Mouse (Mus musculus) urinary bladder, postnatal 36 days (tissue): ENCODE data around the gene Plxna2.
A peak's percentile ranks its signal among the peaks of the same experiment; 100 is the strongest.

Experiments
- DNase-seq, 2 experiments: peaks; one replicate each; pipeline ENCODE4 v3.0.0; 2022; ENCODE audit warnings: low spot score in 2 of 2, mixed read lengths in 1 of 2

Plxna2 gene

DNA sequence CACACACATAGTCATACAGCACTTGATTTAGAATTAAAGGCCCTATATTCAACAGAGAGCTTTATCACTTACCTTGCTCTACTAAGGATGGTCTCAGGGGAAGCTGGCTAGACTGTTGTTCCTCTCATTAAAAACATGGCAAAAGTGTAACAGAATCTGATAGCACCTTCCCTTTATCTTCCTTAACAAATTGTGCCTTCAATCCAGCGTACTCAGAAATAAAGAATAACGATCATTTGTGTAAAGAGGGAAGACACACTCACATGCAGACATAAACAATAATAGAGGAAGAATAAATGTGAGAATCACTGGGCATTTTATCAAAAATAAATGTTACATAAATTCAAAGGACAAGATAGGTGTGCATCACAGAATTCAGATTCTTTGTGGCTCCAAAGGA, at the start of gene Plxna2:
Gene Plxna2, plus strand, starts transcription at position 301 of the 400 bp plus-strand sequence.
- DNase-seq, result no peak

DNA sequence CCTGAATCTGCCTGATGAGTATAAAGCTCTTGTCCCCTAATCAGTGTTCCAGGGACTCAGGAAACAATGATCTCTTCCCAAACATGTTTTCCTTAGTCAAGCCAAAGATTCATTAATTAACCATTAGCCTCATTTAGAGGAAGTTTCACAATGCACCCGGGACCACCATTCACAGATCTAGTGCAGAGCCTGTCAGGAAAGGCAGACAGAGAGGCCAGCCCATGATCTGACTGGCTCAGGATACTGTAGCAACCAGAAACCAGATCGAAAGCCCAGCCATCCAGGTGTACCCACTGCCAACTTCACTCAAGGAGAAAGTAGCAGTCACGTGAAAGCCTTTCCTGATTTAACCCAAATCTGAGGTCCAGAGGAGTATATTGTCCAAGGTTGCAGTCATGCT, 44.1 kb upstream of the Plxna2 start:
- DNase-seq, result no peak

DNA sequence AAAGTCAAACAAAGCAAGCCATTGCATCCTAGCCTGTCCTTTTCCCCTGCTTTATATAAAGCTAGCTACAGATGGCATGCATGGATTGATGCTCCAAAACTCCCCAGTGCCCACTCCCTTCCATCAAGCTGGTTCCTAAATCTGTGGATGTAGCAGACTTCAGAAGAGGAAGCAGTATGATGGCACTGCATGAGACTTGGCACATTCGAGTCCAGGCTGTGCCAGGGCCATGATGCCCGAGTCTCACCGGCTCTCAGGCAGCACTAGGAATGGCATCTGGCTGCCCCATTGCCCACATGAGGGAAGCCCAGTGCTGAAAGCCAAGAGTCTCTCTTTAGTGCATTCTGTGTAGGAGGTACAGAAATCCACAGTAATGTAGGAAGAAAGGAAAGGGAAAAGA, 39.7 kb upstream of the Plxna2 start:
- no peak for DNase-seq

DNA sequence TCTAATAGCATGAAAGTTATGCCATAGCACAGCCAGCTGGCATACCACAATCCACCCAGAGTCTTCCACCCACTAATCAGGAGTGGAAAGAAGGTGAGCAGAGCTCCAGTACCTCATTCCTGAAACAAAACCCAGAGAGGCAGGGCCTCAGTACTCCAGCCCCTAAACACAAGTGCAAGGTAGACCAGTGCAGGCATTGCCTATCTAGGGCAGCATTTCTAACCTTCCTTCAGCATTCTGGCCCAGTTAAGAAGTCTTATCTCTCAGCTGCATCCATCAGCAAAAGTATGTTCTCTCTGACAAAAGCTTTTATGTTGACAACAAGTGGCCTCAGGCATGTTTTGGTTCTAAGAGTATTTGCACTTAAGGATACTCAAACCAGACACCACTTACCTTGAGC, 37.5 kb upstream of the Plxna2 start:
- DNase-seq, result no peak

DNA sequence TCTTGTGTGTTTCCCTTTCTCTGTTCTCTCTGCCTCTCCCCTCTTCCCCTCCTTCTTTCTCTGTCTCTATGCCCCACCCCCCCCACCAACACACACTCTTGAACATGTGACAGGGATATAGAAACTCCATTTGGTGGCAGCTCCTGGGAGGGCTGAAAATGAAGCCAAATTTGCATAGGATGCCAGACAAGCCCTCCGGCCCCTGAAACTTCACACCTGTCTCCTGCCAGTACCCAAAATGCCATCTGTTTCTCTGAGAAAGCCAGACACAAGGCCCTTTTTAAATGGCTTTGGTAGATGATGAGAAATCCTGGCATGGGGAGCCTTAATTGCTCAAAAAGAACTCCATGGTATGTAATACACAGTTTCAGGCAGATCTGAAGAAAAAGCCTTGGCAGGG, 31.3 kb upstream of the Plxna2 start:
- DNase-seq, result no peak

DNA sequence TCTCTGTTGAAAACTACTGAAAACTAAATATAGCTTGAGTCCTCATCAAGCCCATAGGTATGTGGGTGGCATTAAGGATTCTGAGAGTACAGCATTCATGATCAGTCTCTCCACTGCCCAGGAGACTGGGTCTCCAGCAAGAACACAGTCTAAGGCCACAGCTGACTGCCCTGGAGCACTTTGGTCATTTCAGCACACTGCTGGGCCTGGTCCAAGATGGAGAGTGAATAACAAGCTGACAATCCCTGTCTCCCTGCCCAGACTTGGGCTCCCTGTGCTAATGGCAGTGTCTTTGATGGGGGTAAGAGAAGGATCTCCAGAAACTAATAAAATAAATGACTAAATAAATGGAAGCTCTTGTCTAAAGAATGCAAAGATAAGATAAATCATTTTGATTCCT, 30.5 kb upstream of the Plxna2 start:
- DNase-seq, result peak in 1 of 2 experiments; percentile 15

DNA sequence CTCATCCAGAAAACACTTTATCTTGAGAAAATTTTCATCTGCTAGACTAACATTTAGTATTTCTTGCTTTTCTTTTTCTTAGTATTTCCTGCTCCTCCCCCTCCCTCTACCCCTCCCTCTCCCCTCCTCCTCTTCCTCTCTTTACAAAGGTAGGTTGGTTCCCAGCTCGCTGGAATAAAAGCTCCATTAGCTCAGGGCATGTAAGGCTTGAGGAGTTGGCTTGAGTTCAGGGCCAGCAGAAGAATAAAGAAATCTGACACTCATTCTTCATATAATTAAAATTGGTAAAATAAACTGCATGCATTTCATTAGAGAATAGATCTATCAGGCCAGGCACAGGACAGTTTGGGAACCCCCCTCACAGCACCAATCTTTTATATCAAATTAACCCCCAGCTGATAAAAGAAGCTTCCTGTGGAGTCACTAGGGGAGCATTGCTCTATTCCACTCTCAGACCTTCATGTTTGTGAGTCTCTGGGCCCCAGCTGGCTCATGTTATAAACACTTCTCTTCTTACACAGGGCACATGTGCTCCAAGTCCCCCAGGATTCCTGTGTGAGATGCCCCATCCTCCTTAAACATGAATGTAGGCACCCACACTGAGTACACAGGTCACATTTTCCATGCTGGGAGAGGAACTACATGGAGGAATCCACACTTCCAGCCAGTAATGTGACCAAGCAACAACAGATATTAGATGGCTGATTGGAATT, 29.9 kb upstream of the Plxna2 start:
- DNase-seq, result no peak

DNA sequence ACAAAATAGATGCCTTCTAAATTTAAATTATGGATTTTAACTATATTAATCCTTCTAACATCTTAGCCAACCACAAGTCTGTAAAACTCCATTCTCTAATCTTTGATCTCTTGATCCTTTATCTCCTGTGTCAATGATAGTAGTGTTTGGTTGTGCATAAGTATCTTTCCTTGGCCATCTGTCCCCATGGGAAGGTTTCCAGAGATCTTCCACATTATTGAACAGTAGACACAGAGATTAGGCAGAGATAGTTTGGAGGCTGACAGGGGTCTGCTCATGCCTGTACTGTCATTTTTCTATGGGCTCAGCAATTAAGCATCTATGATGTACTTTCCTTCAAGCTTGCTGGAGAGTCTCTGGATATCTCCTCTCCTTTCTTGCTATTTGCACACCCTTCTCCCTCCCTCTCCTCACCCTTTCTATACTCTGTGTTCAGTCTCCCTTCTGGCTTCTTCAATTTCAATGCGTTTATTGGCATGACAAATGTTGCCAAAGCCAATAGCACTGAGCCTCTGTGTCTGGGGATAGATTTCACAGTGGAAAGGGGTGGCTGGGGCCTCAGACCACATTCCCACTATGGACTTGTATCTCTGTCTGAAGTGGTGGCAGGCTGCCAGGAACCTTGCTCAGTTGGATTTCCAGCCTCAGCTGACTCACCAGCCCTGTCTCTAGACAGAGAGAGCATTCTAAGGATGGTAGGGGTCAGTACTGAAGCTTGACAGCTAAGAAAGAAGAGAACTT, 29.1 kb upstream of the Plxna2 start:
- DNase-seq, result peak in 1 of 2 experiments; percentile 10

DNA sequence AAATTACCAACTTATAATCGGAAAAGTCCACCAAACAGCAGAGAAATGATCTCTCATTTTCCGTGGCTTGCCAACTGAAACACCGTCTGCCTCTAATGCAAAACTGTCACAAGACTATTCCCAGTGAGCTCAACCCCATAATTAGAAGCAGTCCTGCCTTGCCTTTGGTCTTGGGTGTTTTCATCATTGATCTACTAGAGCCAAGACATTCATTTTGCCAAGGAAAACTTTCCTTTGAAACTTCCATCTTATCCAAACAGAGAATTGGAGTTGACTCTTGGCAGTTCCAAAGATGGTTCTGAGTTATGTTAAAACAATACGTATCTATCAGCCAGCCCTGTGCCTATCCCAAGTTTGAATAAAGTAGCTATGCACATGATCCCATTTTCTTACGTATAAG, 24.9 kb upstream of the Plxna2 start:
- DNase-seq, result no peak

DNA sequence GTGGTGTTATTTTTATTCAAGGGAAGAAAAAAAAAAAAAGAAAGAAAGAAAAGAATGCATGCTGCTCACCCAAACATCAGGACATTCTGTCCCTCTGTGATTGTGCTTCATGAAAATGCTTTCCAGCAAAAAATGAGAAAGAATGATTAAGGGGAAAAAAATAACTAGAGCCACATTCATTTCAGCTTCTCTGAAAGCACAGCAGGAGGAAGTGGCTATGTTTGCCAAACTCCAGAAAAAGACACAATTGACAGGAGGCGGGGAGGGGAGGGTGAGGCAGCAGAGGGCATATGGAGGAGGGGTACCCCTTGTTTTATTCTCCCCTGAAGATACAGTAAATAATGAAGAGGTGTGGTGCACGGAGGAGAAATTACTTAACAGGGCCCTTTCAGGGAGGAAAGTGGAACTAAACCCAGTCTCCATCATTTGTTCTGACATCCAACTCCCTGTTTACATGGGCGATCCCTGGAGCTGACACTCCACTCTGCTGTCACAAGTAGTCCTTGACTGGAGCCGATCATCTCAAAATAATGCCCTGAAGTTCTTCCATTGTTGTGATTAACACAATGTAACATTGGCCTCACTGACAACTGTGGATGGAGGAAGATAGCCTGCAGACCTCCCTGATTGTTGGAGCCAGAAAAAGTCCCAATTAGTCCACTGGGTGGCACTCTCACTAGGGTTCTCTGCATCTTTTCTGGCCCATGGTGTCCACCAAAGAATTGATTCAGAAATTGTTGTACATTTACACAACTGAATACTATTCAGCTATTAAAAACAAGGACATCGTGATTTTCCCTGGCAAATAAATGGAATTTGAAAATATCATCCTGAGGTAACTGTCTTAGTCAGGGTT, 10.4 kb upstream of the Plxna2 start:
- no peak for DNase-seq

DNA sequence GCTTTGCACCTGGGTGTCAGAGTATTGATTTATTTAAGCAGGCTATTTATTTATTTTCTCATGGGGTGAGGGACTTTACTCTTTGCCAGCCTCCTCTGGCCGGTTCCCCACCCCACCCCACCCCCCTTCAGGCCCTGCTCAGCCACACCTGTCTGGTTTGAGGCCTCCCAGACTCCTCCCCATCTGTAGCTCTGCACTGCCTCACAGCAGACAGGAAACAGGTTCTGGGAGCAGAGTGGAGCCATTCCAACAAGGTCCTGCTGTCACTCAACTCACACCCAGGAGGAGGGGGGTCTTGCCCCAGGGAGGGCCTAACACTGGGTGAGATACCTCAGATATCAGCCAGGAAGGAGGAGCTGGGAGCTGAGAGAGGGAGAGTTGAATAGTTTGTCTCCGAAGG, 7.5 kb upstream of the Plxna2 start:
- DNase-seq, result no peak

DNA sequence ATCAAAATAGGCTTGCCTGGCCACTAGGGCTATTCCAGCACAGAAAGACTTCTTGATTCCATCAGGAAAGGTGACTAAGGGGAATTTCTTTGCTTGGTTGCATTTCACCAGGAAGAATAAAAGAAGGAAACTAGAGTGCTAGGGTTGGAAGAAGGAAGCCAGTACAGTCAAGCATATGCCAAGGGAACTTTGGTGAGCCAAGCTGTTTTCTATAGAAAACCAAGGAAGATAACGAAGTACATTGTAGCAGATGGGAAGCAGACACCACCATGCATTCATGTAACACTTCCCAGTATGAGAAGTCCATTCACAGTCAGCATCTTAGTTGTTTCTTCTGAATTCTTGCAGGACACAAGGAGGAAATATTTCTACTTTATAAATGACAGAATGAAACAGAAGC, 5.4 kb upstream of the Plxna2 start:
- no peak for DNase-seq

DNA sequence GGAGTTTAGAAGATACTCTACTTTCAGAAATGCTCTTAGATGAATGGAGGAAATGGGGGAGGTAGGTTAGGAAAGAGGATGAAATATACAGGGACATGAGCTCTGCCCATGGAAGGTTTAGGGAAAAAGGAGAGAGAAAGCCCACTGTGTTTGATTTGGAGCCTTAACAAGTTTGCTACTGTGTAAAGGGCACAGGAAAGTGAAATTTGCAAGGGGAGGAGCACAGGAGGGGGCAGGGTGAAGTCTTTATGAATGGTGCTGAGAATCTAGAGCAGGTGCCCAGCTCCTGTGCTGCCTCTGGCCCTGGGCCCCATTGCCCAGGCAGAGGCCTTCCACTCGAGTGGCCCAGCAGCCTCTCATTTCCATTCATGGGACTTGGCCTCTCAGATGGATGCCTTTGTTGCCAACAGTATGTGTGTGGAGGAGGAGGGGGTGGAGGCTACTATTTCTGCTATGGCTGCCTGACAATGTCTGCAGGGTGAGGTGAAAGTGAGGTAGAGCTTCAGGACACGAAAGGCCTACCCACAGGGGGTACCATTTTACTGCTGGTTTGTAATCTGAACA, 4.7 kb upstream of the Plxna2 start:
- no peak for DNase-seq

DNA sequence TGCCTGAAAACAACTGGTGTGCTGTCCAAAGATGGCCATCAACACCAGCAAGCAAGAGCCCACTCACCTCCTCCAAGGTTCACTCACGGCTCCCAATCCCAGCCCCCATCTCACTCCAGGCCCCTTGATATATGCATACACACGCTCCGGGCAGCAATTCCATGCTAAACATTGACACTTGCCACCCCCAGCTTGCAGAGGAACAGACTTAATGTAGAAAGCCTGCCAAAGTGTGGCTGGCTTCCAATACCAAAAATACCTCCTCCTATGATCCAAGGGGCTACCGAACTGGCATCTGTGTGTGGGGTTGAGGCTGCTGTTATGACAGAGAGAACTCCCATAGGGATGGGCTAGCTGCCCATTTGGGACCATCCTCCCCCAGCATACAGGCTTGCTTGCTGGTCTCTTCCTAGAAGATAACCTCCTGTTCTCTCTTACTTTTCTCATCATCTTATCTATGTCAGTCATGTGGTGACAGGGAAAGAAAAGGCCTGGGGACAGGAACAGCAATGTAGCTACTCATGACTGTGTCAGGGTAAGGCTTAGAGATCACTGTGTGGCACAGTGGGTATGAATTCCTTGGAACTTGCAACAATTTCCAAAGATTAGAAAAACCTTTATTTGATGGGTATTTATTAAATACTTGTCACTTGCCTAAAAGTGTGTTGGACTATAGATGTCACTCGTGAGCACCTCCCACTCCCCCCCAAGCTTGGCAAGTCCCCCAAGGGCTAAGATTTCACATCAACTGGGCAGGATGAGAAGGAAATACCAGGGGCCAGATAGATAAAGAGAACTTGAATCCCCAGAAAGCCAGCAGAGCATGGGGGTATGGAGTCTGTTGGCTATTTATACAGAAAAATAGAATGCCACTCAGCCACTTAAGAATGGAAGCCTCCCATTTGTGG, 3.8 kb upstream of the Plxna2 start:
- no peak for DNase-seq

DNA sequence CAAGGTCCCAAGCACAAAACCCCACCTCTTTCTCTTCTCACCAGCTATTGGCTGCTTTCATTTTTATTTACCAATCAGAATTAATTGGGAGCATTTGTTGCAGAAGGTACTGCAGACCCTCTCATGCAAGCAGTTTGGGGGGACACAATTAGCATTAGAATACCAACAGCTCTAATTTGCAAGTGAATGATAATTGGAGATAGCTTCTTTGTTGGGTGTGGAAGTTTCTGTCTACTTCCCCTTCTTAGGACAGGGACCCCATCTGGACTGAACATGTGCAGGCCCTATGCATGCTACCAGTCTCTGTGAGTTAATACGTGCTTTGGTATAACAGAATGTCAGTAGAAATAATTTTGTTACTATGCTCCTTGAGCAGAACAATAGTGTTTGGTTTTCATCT, 1.9 kb upstream of the Plxna2 start:
- no peak for DNase-seq

DNA sequence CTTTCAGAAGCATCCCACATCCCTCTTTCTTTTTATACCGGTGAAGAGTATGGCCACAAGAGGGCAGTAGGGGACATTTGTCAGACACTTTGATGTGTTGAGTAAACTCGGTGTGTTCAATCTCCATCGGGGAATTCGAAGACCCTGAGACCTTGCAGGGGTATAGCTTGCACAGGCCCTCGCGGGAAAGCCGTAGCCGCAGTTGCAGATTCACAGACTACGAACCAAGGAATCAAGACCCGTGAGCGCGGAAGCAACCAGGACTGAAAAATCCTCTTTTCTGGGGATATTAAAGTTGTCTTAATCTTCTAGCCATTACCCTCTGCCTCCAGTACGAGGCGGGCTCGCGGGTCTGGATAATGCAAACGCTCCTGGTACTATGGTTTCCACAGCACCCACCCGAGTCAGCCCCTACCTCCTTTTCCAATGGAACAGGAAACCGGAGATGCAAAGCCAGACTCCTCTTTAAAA, 858 bp downstream of the Plxna2 start:
- peak; percentile 71 to 72 for DNase-seq

DNA sequence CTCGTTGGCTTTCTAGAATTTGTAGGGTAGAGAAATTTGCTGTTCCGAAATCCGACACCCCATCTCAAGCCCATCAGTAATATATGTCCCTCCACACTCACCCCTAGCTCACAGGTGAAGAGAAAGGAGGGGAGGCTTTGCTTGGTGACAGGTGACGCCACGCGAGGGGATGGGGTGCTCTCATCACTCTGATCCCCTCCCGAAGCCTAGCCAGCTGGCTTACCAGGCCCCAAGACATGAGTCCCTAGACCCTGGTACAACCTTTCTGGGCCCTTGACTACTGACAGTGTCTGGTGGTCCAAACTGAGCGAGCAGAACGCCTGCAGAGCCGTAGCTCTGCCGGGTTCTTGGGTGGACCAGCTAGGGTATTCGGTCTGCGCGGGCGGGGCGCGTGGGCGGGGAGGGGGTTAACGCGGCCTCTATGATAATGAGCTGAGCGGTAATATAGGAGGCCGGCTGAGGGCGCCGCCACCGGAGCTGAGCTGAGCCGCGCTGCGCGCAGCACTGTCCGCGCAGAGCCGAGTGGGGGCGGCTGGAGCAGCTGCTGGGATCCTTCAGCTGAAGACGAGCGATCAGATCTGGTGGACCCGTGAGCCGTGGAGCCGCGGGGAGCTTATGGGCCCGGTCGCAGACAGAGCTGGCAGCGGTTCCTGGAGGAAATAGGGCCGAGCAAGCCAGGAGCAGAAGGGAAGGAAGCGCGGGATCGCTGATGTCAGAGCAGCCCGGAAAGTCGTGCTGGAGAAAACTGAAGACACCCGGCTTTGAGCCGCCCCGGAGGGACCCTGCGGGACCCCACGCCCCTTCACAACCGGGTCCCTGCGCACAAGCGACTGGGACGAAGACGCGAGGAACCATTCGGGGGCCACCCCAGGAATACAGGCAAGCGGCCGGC, 1.6 kb downstream of the Plxna2 start:
- peak; percentile 78 to 85 for DNase-seq

DNA sequence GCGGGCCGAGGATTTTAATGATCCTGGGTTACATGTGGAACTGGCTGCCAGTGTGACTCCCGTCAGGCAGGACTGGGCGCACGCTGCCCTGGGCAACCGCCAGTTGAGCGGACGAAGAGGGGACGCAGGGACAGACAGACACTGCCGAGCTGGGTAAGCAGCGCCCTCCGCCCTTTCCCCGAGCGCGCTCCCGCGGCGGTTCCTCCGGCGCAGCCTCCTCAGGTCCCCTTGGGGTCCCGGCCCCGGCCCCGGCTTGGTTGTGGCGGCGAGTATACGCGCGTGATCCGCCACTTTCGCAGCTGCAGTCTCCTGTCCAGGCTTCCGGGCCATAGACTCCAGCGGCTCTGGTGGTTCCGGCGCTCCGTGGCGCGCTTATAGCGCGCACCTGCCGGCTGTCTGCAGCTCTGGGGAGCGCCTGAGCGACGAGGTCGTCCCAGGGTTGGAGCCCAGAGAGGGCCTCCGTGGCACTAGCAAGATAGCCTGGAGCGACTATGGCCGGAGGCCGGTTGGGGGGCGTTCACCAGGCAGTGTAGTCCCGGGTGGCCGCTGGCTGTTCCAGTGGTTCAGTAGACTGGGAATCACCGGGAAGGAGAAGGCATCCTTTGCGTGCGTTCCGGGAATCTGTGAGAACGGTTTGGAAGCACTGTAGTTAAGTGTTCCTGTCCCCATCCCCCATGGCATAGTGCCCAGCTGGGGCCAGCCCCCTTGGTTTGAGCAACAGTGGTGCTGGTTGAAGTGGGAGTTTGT, 2.4 kb downstream of the Plxna2 start:
- DNase-seq, result peak; percentile 59 to 63

DNA sequence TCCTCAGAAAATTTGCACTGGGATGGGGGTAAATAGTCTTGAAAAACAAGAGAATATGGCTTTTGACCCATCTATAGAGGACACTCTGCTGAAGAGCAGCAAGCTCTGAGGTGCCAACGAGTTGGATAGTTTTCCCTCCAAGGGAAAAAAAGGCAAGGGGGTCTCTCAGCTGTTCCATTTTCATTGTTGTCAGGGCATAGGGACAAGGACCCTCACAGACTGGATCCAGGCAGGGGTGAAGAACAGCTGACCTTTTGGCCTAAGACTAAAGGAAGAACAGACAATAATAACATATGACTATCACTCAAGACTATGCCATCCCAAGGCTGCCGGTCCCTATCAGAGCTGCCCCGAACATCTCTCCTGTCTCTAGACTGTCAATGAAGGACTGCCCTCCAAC, 4.2 kb downstream of the Plxna2 start:
- no peak for DNase-seq
